Mouse (Mus musculus): Measurements from ENCODE around the gene Smg5. TPM values are rescaled to one million over a fixed set of nuclear protein-coding genes. Genes with fewer than 3 reads are reported as not detected.
A peak's percentile ranks its signal among the peaks of the same experiment; 100 is the strongest.

Smg5 gene
- total RNA-seq, 1 experiment: 182 TPM

- no peak within 1 kb of the TSS for H3K27ac ChIP-seq (ENCODE audit: insufficient read depth, low read depth, low read length, poor library complexity, severe bottlenecking)
- H3K9ac ChIP-seq (ENCODE audit: insufficient read depth, low read depth, low read length, poor library complexity, severe bottlenecking): no peak within 1 kb of the TSS
- H3K36me3 ChIP-seq (ENCODE audit: control insufficient read depth, insufficient read depth, low read length, poor library complexity, severe bottlenecking): no peaks in the 10 kb centered on the region
- no peak for DNase-seq (ENCODE audit: low read depth, low spot score)
- in situ Hi-C loops (cut with MboI; ENCODE audit: low sequenced_read_pairs in 2 of 2, unreplicated experiment in 2 of 2): no loop called here
- H3K9me3 ChIP-seq (ENCODE audit: control insufficient read depth, insufficient read depth, low read depth, low read length): no peaks in the 10 kb centered on the region
- TF ChIP-seq ZNF384 (IDR thresholded peaks at IDR 0.05; ENCODE audit: low read depth, low read length) (no peak), HCFC1 (IDR thresholded peaks at IDR 0.05; ENCODE audit: borderline replicate concordance, insufficient read depth, low read length) (no peak), CHD2 (IDR thresholded peaks at IDR 0.05; ENCODE audit: low read depth, low read length) (no peak), ZC3H11A (IDR thresholded peaks at IDR 0.05; ENCODE audit: borderline replicate concordance, low read depth, low read length) (no peak), MAFK (IDR thresholded peaks at IDR 0.05; ENCODE audit: insufficient read depth, low read depth, low read length) (no peak)
- H3K4me1 ChIP-seq (ENCODE audit: control insufficient read depth in 2 of 2, insufficient read depth in 2 of 2, low read length in 2 of 2, poor library complexity in 1 of 2): peaks cover 0 to 3% of the 10 kb centered on the region in 2 experiments; a peak in 1 of 4 replicates
- no peak within 1 kb of the TSS for H3K4me3 ChIP-seq (ENCODE audit: insufficient read depth in 1 of 2, low read depth in 1 of 2, low read length in 2 of 2, poor library complexity in 1 of 2, severe bottlenecking in 1 of 2)
Measured at GRCm38 (mm10) chr3:88384364-88384763, 48.3 kb downstream of the Smg5 start, which contains the start of gene Bglap. TSS of gene Bglap (minus strand) at chr3:88384464.

GRCm38 (mm10) chr3:88393776-88394375 lies 57.8 kb downstream of the Smg5 start:
- DNase-seq (ENCODE audit: low read depth, low spot score): no peak
- H3K36me3 ChIP-seq (ENCODE audit: control insufficient read depth, insufficient read depth, low read length, poor library complexity, severe bottlenecking): peaks cover 19% of the 10 kb centered on the region
- no peaks in the 10 kb centered on the region for H3K9me3 ChIP-seq (ENCODE audit: control insufficient read depth, insufficient read depth, low read depth, low read length)
- H3K27ac ChIP-seq (ENCODE audit: insufficient read depth, low read depth, low read length, poor library complexity, severe bottlenecking): no peak overlapping the region
- in situ Hi-C loops (cut with MboI; ENCODE audit: low sequenced_read_pairs in 2 of 2, unreplicated experiment in 2 of 2): no loop called here
- TF ChIP-seq ZC3H11A (IDR thresholded peaks at IDR 0.05; ENCODE audit: borderline replicate concordance, low read depth, low read length) (no peak), ZNF384 (IDR thresholded peaks at IDR 0.05; ENCODE audit: low read depth, low read length) (no peak), HCFC1 (IDR thresholded peaks at IDR 0.05; ENCODE audit: borderline replicate concordance, insufficient read depth, low read length) (no peak), CHD2 (IDR thresholded peaks at IDR 0.05; ENCODE audit: low read depth, low read length) (no peak)
- H3K4me1 ChIP-seq (ENCODE audit: control insufficient read depth in 2 of 2, insufficient read depth in 2 of 2, low read length in 2 of 2, poor library complexity in 1 of 2): peaks cover 0 to 2% of the 10 kb centered on the region in 2 experiments; a peak in 1 of 4 replicates
- H3K9ac ChIP-seq (ENCODE audit: insufficient read depth, low read depth, low read length, poor library complexity, severe bottlenecking): no peak overlapping the region
- 0 out of 4 replicates have a peak overlapping the region, but pooled peaks of 1 of the 2 experiments have one; percentile 17 for H3K4me3 ChIP-seq (ENCODE audit: insufficient read depth in 1 of 2, low read depth in 1 of 2, low read length in 2 of 2, poor library complexity in 1 of 2, severe bottlenecking in 1 of 2)

- Histone ChIP-seq H3K27ac (ENCODE audit: insufficient read depth, low read depth, low read length, poor library complexity, severe bottlenecking) (no peak overlapping the region), H3K36me3 (ENCODE audit: control insufficient read depth, insufficient read depth, low read length, poor library complexity, severe bottlenecking) (peaks cover 25% of the 10 kb centered on the region; the same call in 1 of the 2 replicates), H3K4me1 (ENCODE audit: control insufficient read depth in 2 of 2, insufficient read depth in 2 of 2, low read length in 2 of 2, poor library complexity in 1 of 2) (peaks cover 0 to 2% of the 10 kb centered on the region in 2 experiments; a peak in 1 of 4 replicates), H3K4me3 (ENCODE audit: insufficient read depth in 1 of 2, low read depth in 1 of 2, low read length in 2 of 2, poor library complexity in 1 of 2, severe bottlenecking in 1 of 2) (no peak overlapping the region), H3K9me3 (ENCODE audit: control insufficient read depth, insufficient read depth, low read depth, low read length) (no peaks in the 10 kb centered on the region), H3K9ac (ENCODE audit: insufficient read depth, low read depth, low read length, poor library complexity, severe bottlenecking) (no peak overlapping the region)
- no peak for DNase-seq (ENCODE audit: low read depth, low spot score)
- TF ChIP-seq ZNF384 (IDR thresholded peaks at IDR 0.05; ENCODE audit: low read depth, low read length) (no peak), ZC3H11A (IDR thresholded peaks at IDR 0.05; ENCODE audit: borderline replicate concordance, low read depth, low read length) (no peak), CHD2 (IDR thresholded peaks at IDR 0.05; ENCODE audit: low read depth, low read length) (no peak), HCFC1 (IDR thresholded peaks at IDR 0.05; ENCODE audit: borderline replicate concordance, insufficient read depth, low read length) (no peak), MAFK (IDR thresholded peaks at IDR 0.05; ENCODE audit: insufficient read depth, low read depth, low read length) (no peak)
- in situ Hi-C loops (cut with MboI; ENCODE audit: low sequenced_read_pairs in 2 of 2, unreplicated experiment in 2 of 2): no loop called here
Measured at GRCm38 (mm10) chr3:88395288-88395687, 59.2 kb downstream of the Smg5 start.

- peaks cover 0 to 2% of the 10 kb centered on the region in 2 experiments; a peak in 1 of 4 replicates for H3K4me1 ChIP-seq (ENCODE audit: control insufficient read depth in 2 of 2, insufficient read depth in 2 of 2, low read length in 2 of 2, poor library complexity in 1 of 2)
- H3K9me3 ChIP-seq (ENCODE audit: control insufficient read depth, insufficient read depth, low read depth, low read length): no peaks in the 10 kb centered on the region
- H3K4me3 ChIP-seq (ENCODE audit: insufficient read depth in 1 of 2, low read depth in 1 of 2, low read length in 2 of 2, poor library complexity in 1 of 2, severe bottlenecking in 1 of 2): no peak overlapping the region
- in situ Hi-C loops (cut with MboI; ENCODE audit: low sequenced_read_pairs in 2 of 2, unreplicated experiment in 2 of 2): no loop called here
- H3K27ac ChIP-seq (ENCODE audit: insufficient read depth, low read depth, low read length, poor library complexity, severe bottlenecking): no peak overlapping the region
- TF ChIP-seq ZNF384 (IDR thresholded peaks at IDR 0.05; ENCODE audit: low read depth, low read length): no peak
- TF ChIP-seq HCFC1 (IDR thresholded peaks at IDR 0.05; ENCODE audit: borderline replicate concordance, insufficient read depth, low read length): no peak
- TF ChIP-seq CHD2 (IDR thresholded peaks at IDR 0.05; ENCODE audit: low read depth, low read length): no peak
- no peak for TF ChIP-seq MAFK (IDR thresholded peaks at IDR 0.05; ENCODE audit: insufficient read depth, low read depth, low read length)
- TF ChIP-seq ZC3H11A (IDR thresholded peaks at IDR 0.05; ENCODE audit: borderline replicate concordance, low read depth, low read length): no peak
- DNase-seq (ENCODE audit: low read depth, low spot score): no peak
- H3K36me3 ChIP-seq (ENCODE audit: control insufficient read depth, insufficient read depth, low read length, poor library complexity, severe bottlenecking): peaks cover 25% of the 10 kb centered on the region; the same call in 1 of the 2 replicates
- H3K9ac ChIP-seq (ENCODE audit: insufficient read depth, low read depth, low read length, poor library complexity, severe bottlenecking): no peak overlapping the region
Measured at GRCm38 (mm10) chr3:88395742-88396141, 59.7 kb downstream of the Smg5 start.

Measured in ES-E14 (cell line).